Mouse (Mus musculus) stomach, embryonic 16.5 days (tissue): ENCODE results near the gene Brca2. TPM values are rescaled to one million over a fixed set of nuclear protein-coding genes. Genes with fewer than 3 reads are reported as not detected.
A peak's percentile ranks its signal among the peaks of the same experiment; 100 is the strongest.

ENCODE experiments used
- ATAC-seq: fragments of 200-750 bp; cut with Nextera tagmentation; 2 replicates; pipeline ENCODE4 v1.8.0; 2017; ENCODE audit warnings: moderate number of reproducible peaks, moderate TSS enrichment; ENCODE audit not compliant: insufficient read depth, low FRiP score
- H3K27ac ChIP-seq: fragments of 300-500 bp; sonication (generic); 2 replicates; pipeline ENCODE4 v1.5.1; 2014; ENCODE audit warnings: low read length
- H3K27me3 ChIP-seq: fragments of 300-500 bp; sonication (generic); 2 replicates; pipeline ENCODE4 v1.6.1; 2014; ENCODE audit warnings: low read length, control low read depth, mixed read lengths; ENCODE audit not compliant: control insufficient read depth, insufficient read depth
- H3K36me3 ChIP-seq: fragments of 300-500 bp; sonication (generic); 2 replicates; pipeline ENCODE4 v1.6.1; 2014; ENCODE audit warnings: low read length; ENCODE audit not compliant: control insufficient read depth, insufficient read depth
- H3K4me1 ChIP-seq: fragments of 300-500 bp; sonication (generic); 2 replicates; pipeline ENCODE4 v1.6.1; 2014; ENCODE audit warnings: low read length, control low read depth, mixed read lengths; ENCODE audit not compliant: control insufficient read depth, insufficient read depth
- H3K4me2 ChIP-seq: fragments of 300-500 bp; sonication (generic); 2 replicates; pipeline ENCODE4 v1.6.1; 2014; ENCODE audit warnings: low read depth, low read length, mixed read lengths
- H3K4me3 ChIP-seq: fragments of 300-500 bp; sonication (generic); replicated peaks from 2 replicates; pipeline ENCODE4 v1.5.1; 2014; ENCODE audit warnings: mild to moderate bottlenecking, low read length
- H3K9ac ChIP-seq: fragments of 300-500 bp; sonication (generic); 2 replicates; pipeline ENCODE4 v1.6.1; 2014; ENCODE audit warnings: low read length
- H3K9me3 ChIP-seq: fragments of 300-500 bp; sonication (generic); replicated peaks from 2 replicates; pipeline ENCODE4 v1.6.1; 2016; ENCODE audit warnings: low read length, control low read depth; ENCODE audit not compliant: control insufficient read depth
- WGBS: fragments of 180-500 bp; shearing (Covaris S2); extraction: QIAGEN DNeasy Blood & Tissue Kit; methylation state at CpG from one replicate; pipeline ENCODE4 v1.1.7; 2014; 5-methylcytosine and 5-hydroxymethylcytosine counted together
- polyA plus RNA-seq: library from polyadenylated mRNA; unstranded; fragments of >200 nt; fragmentation: Nextera tagmentation; extraction: Ambion mirVana; gene quantifications from 2 replicates; pipeline ENCODE4 v1.2.1, GENCODE M21; 2015

Gene Brca2
- polyA plus RNA-seq, 1 experiment from 2014 or later: 16.1 TPM

DNA sequence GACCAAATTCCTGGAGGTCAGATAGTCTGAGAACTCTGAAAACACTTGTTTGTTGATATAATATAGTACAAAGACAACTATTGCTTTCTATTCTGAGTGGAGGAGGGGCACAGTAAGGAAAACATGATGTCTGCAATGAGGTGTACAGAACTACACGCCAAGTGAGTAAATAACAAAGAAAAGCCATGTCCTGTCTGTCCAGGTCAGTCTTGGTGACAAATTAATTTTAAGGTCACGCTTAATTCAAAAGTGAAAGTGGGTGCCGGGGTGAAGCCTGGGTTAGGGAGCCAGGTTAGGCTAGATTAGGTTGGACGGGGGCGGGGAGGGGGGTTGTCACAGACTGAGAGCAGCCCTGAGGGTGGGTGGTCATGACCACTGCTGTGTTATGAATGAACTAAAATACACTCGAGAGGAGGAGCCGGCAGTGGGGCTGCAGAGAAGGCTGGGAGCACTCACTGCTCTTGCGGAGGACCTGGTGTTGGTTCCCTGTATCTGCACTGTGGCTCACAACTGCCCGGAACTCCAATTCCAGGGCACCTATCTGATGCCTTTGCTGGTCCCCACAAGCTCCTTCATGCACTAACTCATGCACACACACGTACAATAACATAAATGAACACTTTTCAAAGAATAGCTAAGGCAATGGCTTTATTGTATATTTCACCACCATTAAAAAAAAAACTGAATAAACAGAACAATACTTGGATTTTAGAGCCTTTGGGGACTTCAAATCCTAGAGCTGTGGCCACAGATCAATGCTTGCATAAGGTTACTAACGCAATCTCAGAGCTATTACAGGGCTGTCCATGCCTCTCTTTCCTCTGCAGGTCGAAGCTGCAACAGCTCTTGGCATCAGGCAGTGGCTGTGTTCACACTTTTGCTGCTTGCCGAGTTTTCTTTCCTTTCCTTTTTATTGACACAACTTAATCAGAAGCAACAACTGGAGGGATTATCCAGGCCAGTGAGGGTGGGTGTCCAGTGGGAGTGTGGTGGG lies 77.2 kb downstream of the Brca2 start:
- 48% methylated on average over 13 of the region's 13 CpGs for WGBS
- ATAC-seq: no peak
- Histone ChIP-seq H3K36me3 (no peaks in the 10 kb centered on the region), H3K27ac (no peak overlapping the region), H3K4me3 (no peak overlapping the region; the same call in 1 of the 2 replicates), H3K4me2 (peak overlapping the region; percentile 16), H3K9ac (no peak overlapping the region), H3K27me3 (no peaks in the 10 kb centered on the region), H3K9me3 (no peaks in the 10 kb centered on the region), H3K4me1 (peaks cover 16% of the 10 kb centered on the region)

DNA sequence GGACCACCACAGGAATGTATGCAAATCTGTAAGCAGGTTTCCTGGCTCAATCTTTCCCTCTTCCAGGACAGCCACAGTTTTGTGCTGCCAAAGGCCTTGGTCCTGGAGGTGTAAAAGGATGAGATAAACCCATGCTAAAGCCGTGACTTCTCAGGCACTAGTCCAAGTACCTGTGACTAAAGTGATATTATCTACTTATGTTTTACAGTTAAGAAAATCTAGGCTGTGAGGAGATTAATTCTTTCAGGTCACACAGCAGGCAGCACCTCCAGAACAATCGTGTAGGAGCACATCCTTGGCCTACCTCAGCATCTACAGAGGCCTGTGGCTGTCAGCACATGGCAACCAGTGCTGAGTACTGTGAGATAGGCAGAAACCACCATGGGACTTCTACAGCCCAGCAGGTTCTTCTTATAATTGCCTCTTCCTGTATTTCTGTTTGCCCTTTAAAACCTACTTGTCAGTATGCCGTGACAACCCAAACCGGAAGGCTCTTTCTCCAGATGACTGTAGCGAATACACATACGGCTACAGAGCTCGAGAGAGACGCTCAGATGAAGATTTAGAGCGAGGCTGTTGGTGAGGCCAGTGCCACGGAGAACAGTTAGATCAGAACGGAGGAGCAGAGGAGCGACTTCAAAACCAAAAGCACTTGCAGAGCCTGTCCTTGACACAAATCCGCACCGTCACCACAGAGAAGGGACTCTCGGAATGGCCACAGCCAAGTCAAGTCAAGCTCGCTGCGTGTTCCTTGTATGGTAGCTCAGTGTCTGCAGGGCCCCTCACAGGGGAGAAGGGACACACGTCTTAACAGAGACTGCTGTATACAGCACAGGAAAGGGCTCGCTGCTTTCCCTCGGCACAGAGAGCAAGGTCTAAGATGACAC lies 78.4 kb downstream of the Brca2 start:
- WGBS: 67% methylated on average over 20 of the region's 20 CpGs
- ATAC-seq: no peak
- no peaks in the 10 kb centered on the region for H3K36me3 ChIP-seq
- no peak overlapping the region for H3K9ac ChIP-seq
- no peaks in the 10 kb centered on the region for H3K27me3 ChIP-seq
- no peak overlapping the region for H3K4me3 ChIP-seq
- no peak overlapping the region for H3K27ac ChIP-seq
- peaks cover 14% of the 10 kb centered on the region; the same call in 1 of the 2 replicates for H3K4me1 ChIP-seq
- H3K9me3 ChIP-seq: no peaks in the 10 kb centered on the region
- H3K4me2 ChIP-seq: no peak overlapping the region; the same call in 1 of the 2 replicates

DNA sequence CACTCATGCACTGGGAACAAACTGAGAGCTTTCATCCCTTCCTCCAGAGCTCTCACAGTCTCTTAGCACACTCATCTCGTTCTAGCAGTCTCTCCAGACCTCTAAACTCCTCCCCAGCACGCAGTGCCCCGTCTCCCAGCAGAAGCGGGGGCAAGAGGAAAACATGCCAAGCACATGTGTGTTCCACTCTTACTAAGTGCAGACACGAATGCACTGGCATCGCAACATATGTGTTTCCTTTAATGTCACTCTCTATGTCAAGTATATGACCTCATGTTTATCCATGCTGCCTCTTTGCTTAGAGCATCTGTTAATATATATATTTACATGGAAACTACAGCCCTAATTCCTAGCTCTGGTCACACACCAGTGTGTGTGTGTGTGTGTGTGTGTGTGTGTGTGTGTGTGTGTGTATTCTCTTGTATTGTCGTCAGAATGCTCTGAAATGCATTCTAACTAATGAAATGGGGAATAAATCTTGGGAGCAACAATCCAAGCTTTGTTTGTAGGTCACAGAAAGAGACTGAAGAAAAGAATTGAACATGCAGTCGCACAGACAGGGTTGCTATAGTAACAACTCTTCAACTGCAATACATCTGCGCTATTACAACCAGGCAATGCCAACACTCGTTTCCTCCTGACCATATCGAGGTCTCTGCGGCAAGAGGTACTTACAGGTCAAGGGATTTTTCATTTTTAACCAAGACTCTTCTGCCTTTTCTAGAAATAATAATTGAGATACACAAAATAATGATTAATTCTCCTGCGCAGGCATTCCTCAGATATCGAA lies 79.2 kb downstream of the Brca2 start:
- Histone ChIP-seq H3K27me3 (no peaks in the 10 kb centered on the region), H3K27ac (no peak overlapping the region), H3K9me3 (no peaks in the 10 kb centered on the region), H3K4me2 (no peak overlapping the region; the same call in 1 of the 2 replicates), H3K36me3 (no peaks in the 10 kb centered on the region), H3K4me1 (peaks cover 14% of the 10 kb centered on the region; the same call in 1 of the 2 replicates), H3K4me3 (no peak overlapping the region), H3K9ac (no peak overlapping the region)
- no peak for ATAC-seq
- WGBS: 74% methylated on average over 14 of the region's 14 CpGs

DNA sequence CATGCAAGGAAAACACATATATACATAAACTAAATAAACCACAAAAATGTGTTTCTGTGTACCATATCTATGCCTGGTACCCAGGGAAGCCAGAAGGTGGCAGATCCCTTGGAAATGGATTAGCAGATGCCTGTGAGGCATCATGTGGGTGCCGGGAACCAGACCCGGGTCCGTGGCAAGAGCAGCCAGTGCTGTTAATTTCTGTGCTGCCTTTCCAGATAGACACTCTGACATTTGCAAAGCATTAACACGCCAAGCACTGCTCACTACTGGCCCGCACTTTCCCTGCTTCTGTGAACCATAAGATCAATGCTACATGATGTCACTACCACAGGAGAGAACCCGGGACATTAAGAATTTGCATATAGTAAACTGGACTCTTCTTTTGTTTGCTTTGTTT lies 83.7 kb downstream of the Brca2 start:
- H3K9ac ChIP-seq: no peak overlapping the region
- no peak overlapping the region for H3K4me2 ChIP-seq
- 0 out of 2 replicates have a peak, but pooled peaks cover 4% of the 10 kb centered on the region for H3K4me1 ChIP-seq
- no peak for ATAC-seq
- H3K9me3 ChIP-seq: no peaks in the 10 kb centered on the region
- H3K27me3 ChIP-seq: no peaks in the 10 kb centered on the region
- H3K4me3 ChIP-seq: no peak overlapping the region
- no peaks in the 10 kb centered on the region for H3K36me3 ChIP-seq
- WGBS: 97% methylated on average over 6 of the region's 6 CpGs
- no peak overlapping the region for H3K27ac ChIP-seq

DNA sequence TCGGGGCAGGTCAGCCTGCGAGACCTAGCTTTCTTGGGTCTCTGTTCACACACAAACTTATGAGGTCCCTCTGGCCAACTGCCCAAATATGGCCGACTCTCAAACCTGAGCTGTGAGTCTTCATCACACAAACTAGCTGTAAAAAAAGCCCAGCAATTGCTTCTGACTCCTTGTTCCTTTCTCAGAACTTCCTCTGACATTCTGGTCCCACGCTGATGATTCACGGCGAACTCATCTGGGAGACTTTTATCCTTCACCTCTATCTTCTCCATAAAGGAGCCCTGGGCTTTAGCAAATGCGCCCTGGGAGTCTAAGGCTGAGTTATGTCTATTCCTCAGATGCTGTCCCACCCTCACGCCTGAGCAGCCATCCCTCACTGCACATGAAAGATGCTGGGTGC lies 85.2 kb downstream of the Brca2 start:
- Histone ChIP-seq H3K9me3 (no peaks in the 10 kb centered on the region), H3K27ac (no peak overlapping the region), H3K4me1 (no peaks in the 10 kb centered on the region), H3K4me3 (no peak overlapping the region), H3K9ac (no peak overlapping the region), H3K27me3 (no peaks in the 10 kb centered on the region), H3K4me2 (no peak overlapping the region), H3K36me3 (no peaks in the 10 kb centered on the region)
- ATAC-seq: no peak
- 84% methylated on average over 8 of the region's 8 CpGs for WGBS

DNA sequence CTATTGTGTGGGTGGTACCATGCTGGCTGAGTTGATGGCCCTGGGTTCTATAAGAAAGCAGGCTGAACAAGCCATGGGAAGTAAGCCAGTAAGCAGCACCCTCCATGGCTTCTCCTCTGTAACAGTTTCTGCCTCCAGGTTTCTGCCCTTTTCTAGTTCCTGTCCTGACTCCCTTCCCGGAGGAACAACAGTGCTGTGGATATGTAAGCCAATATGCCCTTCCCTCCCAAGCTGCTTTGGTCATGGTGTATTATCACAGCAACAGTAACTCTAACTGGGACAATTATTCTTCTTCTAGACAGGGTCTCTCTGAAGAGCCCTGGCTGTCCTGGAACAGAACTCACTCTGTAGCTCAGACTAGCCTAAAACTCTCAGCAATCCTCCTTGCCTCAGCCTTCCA lies 88.7 kb downstream of the Brca2 start:
- 73% methylated on average over 1 of the region's 1 CpGs for WGBS
- Histone ChIP-seq H3K27ac (no peak overlapping the region), H3K4me3 (no peak overlapping the region), H3K27me3 (no peaks in the 10 kb centered on the region), H3K4me1 (no peaks in the 10 kb centered on the region), H3K4me2 (no peak overlapping the region), H3K9ac (no peak overlapping the region), H3K36me3 (no peaks in the 10 kb centered on the region), H3K9me3 (no peaks in the 10 kb centered on the region)
- ATAC-seq: no peak

DNA sequence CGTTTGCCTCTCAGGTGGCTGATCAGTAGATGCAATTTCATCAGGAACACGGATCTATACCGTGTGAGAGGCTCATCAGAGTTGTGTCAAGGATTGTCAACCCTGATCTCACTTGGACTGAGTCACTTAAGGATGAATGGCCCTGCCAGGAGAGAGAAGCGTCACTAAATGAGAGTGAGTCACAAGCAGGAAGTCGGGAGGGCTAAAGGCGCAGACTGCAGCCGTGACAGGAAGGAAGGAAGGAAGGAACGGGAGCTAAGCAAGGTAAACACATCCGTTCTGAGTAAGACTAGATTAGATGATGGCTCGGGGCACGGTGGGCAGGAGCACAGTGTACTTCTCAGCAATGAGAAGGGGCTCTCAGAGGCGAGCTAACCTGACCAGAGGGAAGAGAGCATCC lies 89.3 kb downstream of the Brca2 start:
- no peaks in the 10 kb centered on the region for H3K9me3 ChIP-seq
- ATAC-seq: no peak
- H3K9ac ChIP-seq: no peak overlapping the region
- no peaks in the 10 kb centered on the region for H3K36me3 ChIP-seq
- H3K4me1 ChIP-seq: no peaks in the 10 kb centered on the region
- no peak overlapping the region for H3K27ac ChIP-seq
- H3K4me2 ChIP-seq: no peak overlapping the region
- WGBS: 44% methylated on average over 12 of the region's 12 CpGs
- no peaks in the 10 kb centered on the region for H3K27me3 ChIP-seq
- H3K4me3 ChIP-seq: no peak overlapping the region

DNA sequence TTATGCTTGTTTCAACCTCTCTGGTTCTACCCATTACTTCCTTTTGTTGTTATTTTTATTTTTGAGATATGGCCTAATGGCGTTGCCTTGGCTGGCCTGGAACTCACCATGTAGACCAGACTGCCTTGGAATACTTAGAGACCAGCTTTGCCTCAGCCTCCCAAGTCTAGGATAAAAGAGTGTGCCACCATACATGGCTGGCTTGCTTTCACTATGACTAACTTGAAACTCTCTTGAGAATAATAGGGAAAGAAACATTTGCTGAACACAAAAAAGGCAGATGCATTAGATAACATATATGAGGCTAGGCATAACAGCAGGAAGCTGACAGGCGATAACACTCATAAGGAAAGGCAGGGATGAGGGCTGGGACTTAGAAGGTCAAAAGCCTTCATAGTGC lies 91.6 kb downstream of the Brca2 start:
- H3K36me3 ChIP-seq: no peaks in the 10 kb centered on the region
- ATAC-seq: no peak
- H3K9me3 ChIP-seq: no peaks in the 10 kb centered on the region
- H3K4me3 ChIP-seq: no peak overlapping the region
- WGBS: 87% methylated on average over 2 of the region's 2 CpGs
- H3K9ac ChIP-seq: no peak overlapping the region
- no peaks in the 10 kb centered on the region for H3K4me1 ChIP-seq
- H3K4me2 ChIP-seq: no peak overlapping the region
- H3K27ac ChIP-seq: no peak overlapping the region
- no peaks in the 10 kb centered on the region for H3K27me3 ChIP-seq
